Mouse (Mus musculus) ES-Bruce4 (cell line): ENCODE measurements around the gene Gm3002.
"Not testable (repeated sequence)": the region's sequence is repeated elsewhere in the genome, so short reads cannot be mapped to it uniquely, and the experiment has no call there.

Experiments
- CTCF ChIP-seq: IDR thresholded peaks from one replicate; pipeline ENCODE4 v1.8.1; 2011; ENCODE audit warnings: low read depth, low read length
- POLR2A ChIP-seq: IDR thresholded peaks from one replicate; pipeline ENCODE4 v1.8.1; 2011; ENCODE audit warnings: low read length; ENCODE audit not compliant: insufficient read depth

DNA sequence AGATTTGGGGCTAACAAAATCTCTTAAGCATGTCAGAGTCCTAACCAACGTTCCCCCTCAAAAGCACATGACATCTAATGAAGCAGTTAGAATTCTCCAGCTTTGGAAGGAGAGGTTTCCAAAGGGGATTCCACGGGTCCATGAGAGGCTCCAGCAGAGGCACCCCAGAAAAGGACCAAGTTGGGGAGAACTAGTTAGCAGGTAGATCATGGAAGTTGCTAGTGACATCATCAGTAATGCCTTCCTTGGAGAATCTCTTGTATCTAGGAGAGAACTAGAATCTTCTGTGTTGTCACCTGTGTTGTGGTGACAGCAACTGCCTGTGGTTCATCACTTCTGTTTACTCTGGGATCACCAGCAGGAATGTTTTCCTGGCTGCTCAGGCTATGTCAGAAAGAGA lies 121.6 kb downstream of the Gm3002 start, which contains the start of gene Gm3029:
- TF ChIP-seq CTCF, POLR2A: not testable (repeated sequence)
